Mouse (Mus musculus): ENCODE measurements at regions not wholly inside any gene's neighbourhood (a gene's known extent, or its start where the extent isn't known, plus 50 kb on each side); places are given as distances from the start of the nearest gene placed in this dataset.

DNA sequence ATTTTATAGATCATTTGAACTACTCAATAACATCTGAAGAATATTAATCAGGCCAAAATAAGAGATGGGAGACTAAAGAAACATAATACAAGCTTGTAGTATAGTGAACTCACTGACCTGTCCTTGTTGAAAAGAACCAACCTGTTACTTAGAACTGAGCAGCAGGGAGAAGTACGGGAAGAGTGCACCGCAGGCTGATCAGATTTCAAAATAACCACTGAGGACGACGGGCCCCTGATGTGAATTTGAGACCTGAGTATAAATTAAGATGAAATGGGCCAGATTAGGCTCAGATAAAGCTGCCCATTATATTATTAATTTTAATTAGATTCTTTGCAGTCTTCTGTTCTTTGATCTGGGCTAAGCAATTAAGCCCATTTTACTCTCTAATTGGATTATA is 391.2 kb upstream of the Tyrp1 start:
- no peak for DNase-seq (ENCODE audit: extremely low spot score in 1 of 2, low spot score in 2 of 2)
- Histone ChIP-seq H3K27ac (no peak overlapping the region), H3K4me3 (no peak overlapping the region)
- TF ChIP-seq CTCF (IDR thresholded peaks at IDR 0.05) = no peak
- intact Hi-C loops (cut with DNase I) = no loop called here

DNA sequence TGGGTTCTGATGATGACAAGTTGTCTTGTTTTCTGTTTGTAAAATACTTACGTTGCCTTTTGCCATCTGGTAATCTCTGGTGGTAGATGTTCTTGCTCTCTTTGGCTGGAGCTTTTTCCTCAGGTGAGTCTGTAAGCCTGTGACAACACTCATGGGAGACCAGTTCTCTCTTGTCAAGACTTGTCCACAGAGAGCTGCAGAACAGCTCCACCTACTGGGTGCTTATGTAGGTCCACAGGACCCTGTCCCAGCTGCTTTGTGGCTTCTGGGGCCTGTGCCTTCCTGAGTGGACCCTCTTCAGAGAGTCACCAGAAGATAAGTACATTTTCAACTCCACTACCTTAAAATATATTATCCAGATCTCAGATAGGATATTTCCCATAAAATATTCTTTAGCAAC is 370.3 kb upstream of the Tyrp1 start:
- DNase-seq (ENCODE audit: extremely low spot score in 1 of 2, low spot score in 2 of 2) = no peak
- Histone ChIP-seq H3K4me3 (no peak overlapping the region), H3K27ac (no peak overlapping the region)
- TF ChIP-seq CTCF (IDR thresholded peaks at IDR 0.05) = peak; percentile 29
- intact Hi-C loops (cut with DNase I) = no loop called here

DNA sequence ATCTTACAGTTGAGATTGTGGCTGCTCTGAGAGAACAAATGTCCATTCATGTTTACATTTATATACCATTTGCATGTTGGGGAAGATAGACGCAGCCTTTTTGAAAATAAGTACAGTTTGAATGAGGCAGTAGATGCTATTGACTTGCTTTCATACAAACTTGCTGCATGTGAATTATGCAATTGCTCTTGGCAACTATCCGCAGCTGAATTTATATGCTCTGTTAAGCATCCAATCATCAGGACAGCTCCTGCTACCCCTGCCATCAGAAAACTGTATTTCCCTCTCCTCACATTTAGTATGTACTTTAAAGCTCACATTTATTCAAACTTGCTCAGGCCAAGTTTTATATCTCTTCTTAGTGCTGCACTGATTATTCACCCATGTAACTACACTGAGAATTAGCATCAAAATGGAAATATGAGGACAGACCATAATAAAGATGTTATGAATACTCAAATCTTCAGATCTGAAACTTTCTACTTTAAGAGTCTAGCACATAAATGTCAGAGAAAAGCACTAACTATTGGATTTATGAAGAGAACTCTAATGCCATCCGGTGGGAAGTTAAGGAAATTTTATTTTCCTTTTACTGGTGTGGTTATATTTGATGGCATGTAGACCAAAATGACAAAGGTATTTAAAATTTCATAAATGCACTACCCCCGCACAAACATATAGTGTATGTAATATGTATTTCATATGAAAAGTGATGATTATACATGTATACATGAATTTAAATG is 358.0 kb upstream of the Tyrp1 start:
- Histone ChIP-seq H3K4me3 (no peak overlapping the region), H3K27ac (no peak overlapping the region)
- no peak for DNase-seq (ENCODE audit: extremely low spot score in 1 of 2, low spot score in 2 of 2)
- no peak; the same call in 1 of the 2 replicates for TF ChIP-seq CTCF (IDR thresholded peaks at IDR 0.05)
- intact Hi-C loops (cut with DNase I) = no loop called here

- no peak for TF ChIP-seq CTCF (IDR thresholded peaks at IDR 0.05)
- intact Hi-C loops (cut with DNase I) = loop anchor here (5.0 to 10.0 kb wide), 2 partner anchors 117 to 310 kb away; no protein-coding TSS in a partner anchor
- no peak overlapping the region for H3K27ac ChIP-seq
Observed at GRCm38 (mm10) chr4:80515087-80515486, 318.8 kb upstream of the Tyrp1 start.

DNA sequence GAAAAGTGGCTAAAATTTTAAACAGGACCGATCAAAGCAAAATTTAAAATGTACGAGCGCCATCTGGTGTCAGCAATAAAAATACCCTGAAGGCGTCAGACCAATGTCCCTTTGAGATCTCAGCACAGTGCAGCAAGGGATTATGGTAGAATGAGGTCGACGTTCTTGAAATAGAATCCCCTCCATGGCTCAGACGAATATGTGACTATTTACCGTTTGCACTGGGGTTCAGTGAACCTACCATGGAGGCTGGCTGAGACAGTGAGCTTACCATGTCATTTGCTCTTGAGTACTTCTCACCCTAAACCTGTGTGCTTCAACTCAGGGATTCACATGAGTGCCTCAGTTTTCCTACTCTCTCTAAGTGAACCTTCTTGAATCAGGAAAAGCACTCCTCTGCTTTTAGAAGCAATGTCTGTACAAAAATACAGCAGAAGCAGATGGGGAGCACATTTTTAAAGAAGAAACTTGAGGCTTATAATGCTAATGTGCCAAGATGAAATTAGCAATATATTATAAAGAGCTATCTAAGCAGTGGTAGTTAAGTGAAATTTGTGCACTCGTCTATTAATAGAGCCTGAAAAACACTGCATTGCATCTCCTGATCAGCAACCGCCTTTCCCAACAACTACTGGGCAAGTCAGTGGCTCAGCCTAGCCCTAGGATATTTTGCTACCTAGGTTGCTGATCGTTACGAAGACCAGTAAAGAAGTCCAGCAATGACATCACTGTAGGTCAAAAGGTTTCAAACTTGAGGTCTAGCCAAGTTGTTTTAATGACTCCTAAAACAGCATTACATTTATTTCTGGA is 316.2 kb upstream of the Tyrp1 start:
- TF ChIP-seq CTCF (IDR thresholded peaks at IDR 0.05) = peak; percentile 71
- Histone ChIP-seq H3K27ac (peak overlapping the region; percentile 74), H3K4me3 (no peak overlapping the region)
- intact Hi-C loops (cut with DNase I) = loop anchor here (5.0 to 10.0 kb wide), 2 partner anchors 115 to 313 kb away; no protein-coding TSS in a partner anchor
- DNase-seq (ENCODE audit: extremely low spot score in 1 of 2, low spot score in 2 of 2) = peak; percentile 64 to 75

More at GRCm38 (mm10) chr4:80515087-80515486, 318.8 kb upstream of the Tyrp1 start:
- no peak overlapping the region for H3K4me3 ChIP-seq
- no peak for DNase-seq (ENCODE audit: extremely low spot score in 1 of 2, low spot score in 2 of 2)

- H3K27ac ChIP-seq = peak overlapping the region; percentile 74
- H3K4me3 ChIP-seq = no peak overlapping the region
- intact Hi-C loops (cut with DNase I) = loop anchor here (5.0 to 10.0 kb wide), 2 partner anchors 114 to 314 kb away; no protein-coding TSS in a partner anchor
- no peak for DNase-seq (ENCODE audit: extremely low spot score in 1 of 2, low spot score in 2 of 2)
- TF ChIP-seq CTCF (IDR thresholded peaks at IDR 0.05) = no peak
Observed at GRCm38 (mm10) chr4:80518589-80518988, 315.3 kb upstream of the Tyrp1 start.

DNA sequence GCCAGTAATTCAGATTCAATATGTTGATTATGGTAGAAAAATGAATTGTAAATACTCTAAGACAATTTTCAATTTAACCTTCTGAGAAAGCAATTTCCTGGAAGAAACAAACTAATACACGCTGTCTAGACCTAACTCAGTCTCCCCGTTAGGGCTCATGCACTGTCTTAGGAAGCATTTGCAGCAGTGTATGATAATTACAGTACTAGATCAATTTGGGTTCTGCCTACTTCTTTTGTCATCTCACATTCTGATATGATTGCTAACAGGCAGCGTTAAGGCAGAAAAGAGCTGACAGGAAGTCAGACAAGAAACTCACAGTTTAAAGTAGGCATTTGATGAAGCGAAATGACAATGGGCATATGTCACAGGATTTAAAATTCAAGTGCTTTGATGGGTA is 294.1 kb upstream of the Tyrp1 start:
- Histone ChIP-seq H3K27ac (no peak overlapping the region), H3K4me3 (no peak overlapping the region)
- no peak for TF ChIP-seq CTCF (IDR thresholded peaks at IDR 0.05)
- intact Hi-C loops (cut with DNase I) = no loop called here
- DNase-seq (ENCODE audit: extremely low spot score in 1 of 2, low spot score in 2 of 2) = no peak

- intact Hi-C loops (cut with DNase I) = no loop called here
- no peak for TF ChIP-seq CTCF (IDR thresholded peaks at IDR 0.05)
- Histone ChIP-seq H3K4me3 (no peak overlapping the region), H3K27ac (no peak overlapping the region)
- no peak for DNase-seq (ENCODE audit: extremely low spot score in 1 of 2, low spot score in 2 of 2)
Observed at GRCm38 (mm10) chr4:80545086-80545485, 288.8 kb upstream of the Tyrp1 start.

DNA sequence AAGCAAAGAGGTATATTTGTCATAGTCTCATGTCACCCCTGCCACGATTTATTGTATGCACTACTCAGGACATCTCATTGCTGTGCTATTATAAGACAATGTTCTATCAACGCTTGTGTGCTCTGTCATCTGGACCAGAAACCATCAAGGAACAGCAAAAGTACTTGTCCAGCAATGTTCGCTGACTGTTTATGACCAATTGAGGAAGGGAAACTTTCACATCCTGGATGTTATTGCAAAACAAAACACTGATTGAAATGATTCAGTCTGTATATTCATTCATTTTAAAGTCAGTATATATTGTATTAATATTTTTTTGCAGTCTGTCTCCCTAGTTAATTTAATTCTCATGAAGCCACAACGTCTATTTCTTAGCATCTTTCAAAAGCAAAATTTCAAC is 244.5 kb upstream of the Tyrp1 start:
- Histone ChIP-seq H3K27ac (no peak overlapping the region), H3K4me3 (no peak overlapping the region)
- no peak for TF ChIP-seq CTCF (IDR thresholded peaks at IDR 0.05)
- intact Hi-C loops (cut with DNase I) = no loop called here
- DNase-seq (ENCODE audit: extremely low spot score in 1 of 2, low spot score in 2 of 2) = no peak

DNA sequence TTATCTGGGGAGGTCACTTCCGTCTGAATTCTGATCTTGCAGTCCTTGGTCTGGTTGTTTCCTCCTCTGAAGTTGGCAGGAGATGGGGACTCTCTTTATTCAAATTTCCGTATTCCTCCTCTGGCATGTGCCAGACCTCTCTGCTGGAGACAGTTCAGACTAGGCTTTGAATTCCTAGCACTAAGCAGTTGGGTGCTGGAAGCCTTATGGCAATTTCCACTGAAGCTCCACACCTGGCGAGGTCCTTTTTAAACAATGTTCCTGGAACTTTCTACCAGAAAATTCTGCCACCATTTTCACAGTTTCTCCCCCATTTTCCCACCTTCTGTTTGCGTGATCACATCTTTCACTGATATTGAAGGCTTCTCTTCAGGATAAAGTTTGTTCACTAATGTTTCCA is 205.7 kb upstream of the Tyrp1 start:
- TF ChIP-seq CTCF (IDR thresholded peaks at IDR 0.05) = no peak
- peak overlapping the region; percentile 78; the same call in 1 of the 2 replicates for H3K27ac ChIP-seq
- intact Hi-C loops (cut with DNase I) = no loop called here
- DNase-seq (ENCODE audit: extremely low spot score in 1 of 2, low spot score in 2 of 2) = no peak
- no peak overlapping the region for H3K4me3 ChIP-seq

- intact Hi-C loops (cut with DNase I) = no loop called here
Observed at GRCm38 (mm10) chr4:80629251-80629650, 204.7 kb upstream of the Tyrp1 start.

GRCm38 (mm10) chr4:80630260-80630659 is 203.7 kb upstream of the Tyrp1 start:
- no peak for TF ChIP-seq CTCF (IDR thresholded peaks at IDR 0.05)
- peak overlapping the region; percentile 78 for H3K27ac ChIP-seq
- no peak for DNase-seq (ENCODE audit: extremely low spot score in 1 of 2, low spot score in 2 of 2)
- no peak overlapping the region for H3K4me3 ChIP-seq
- intact Hi-C loops (cut with DNase I) = loop anchor here (5.0 kb wide), 1 partner anchor 113 kb away; no protein-coding TSS in a partner anchor

More at GRCm38 (mm10) chr4:80629251-80629650, 204.7 kb upstream of the Tyrp1 start:
- peak overlapping the region; percentile 78 for H3K27ac ChIP-seq
- no peak for TF ChIP-seq CTCF (IDR thresholded peaks at IDR 0.05)
- DNase-seq (ENCODE audit: extremely low spot score in 1 of 2, low spot score in 2 of 2) = no peak
- H3K4me3 ChIP-seq = no peak overlapping the region
